ENCODE assay signal across 27 mouse cellular contexts in the genomic region with DNA sequence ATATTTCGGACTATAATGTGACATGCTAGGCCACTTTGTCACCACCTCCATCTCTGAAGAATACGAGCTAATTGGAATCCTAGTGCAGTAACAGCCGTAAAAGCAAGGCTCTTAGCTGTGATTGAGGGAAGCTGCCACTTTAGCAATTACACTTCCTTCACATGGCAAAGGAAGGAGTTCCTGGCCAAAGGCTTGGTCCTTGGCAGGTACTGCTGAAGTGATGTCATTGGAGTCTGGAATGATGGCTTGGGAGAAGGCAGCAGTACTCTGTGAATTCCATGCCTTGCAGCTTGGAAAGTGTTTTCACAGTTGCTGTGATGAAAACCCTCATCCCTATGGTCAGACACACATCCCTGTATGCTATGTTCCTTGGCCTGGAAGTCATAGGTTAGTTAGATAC. TPM values are rescaled to one million over a fixed set of nuclear protein-coding genes. Genes with fewer than 3 reads are reported as not detected.
DNase-seq lines count a peak whose midpoint lies in the region; ATAC-seq and TF ChIP-seq lines count a peak whose summit lies in the region.
"Had no signal": no experiment of that assay in that cellular context is flagged by ENCODE, and none has a peak within 500 bp of the region (broad histone marks: within the 10 kb centered on the region; RNA-seq: fewer than 3 reads in every experiment).

No protein-coding gene starts in this region.

- no peak overlapping the region for H3K4me3 ChIP-seq in forebrain, postnatal 0 days (ENCODE audit: low read depth, low read length)
- H3K4me3 ChIP-seq in forebrain, embryonic 15.5 days, result no peak overlapping the region
- H3K4me3 ChIP-seq: embryonic facial prominence, embryonic 15.5 days; heart, embryonic 13.5 days; hindbrain, embryonic 13.5 days; kidney, embryonic 15.5 days had no signal

- peaks cover 9% of the 10 kb centered on the region; the same call in 1 of the 2 replicates for H3K4me1 ChIP-seq in forebrain, postnatal 0 days (ENCODE audit: insufficient read depth)
- peaks cover 10% of the 10 kb centered on the region; the same call in 1 of the 2 replicates for H3K4me1 ChIP-seq in forebrain, embryonic 15.5 days
- H3K4me1 ChIP-seq: hindbrain, embryonic 13.5 days; kidney, embryonic 15.5 days had no signal

- TF ChIP-seq CTCF in forebrain, postnatal 0 days (IDR thresholded peaks at IDR 0.05; ENCODE audit: low read depth), result no peak
- no peak for TF ChIP-seq CTCF in brain, embryonic 14.5 days (IDR thresholded peaks at IDR 0.05; ENCODE audit: borderline replicate concordance, extremely low read depth, insufficient read depth, insufficient read length)

- no peaks in the 10 kb centered on the region for H3K27me3 ChIP-seq in forebrain, postnatal 0 days (ENCODE audit: insufficient read depth, low read length)
- no peaks in the 10 kb centered on the region for H3K27me3 ChIP-seq in forebrain, embryonic 15.5 days
- H3K27me3 ChIP-seq: heart, embryonic 13.5 days had no signal

- 53% methylated on average over 3 of the region's 3 CpGs for WGBS in forebrain, postnatal 0 days
- 52% methylated on average over 3 of the region's 3 CpGs for WGBS in forebrain, embryonic 15.5 days

- no peak for ATAC-seq in forebrain, postnatal 0 days
- ATAC-seq in forebrain, embryonic 15.5 days (replicated peaks), result no peak
- ATAC-seq: activated CD4-positive, CD25-positive, alpha-beta regulatory T cell, adult 4 months; CD4-positive, CD25-positive, alpha-beta regulatory T cell, adult 4 months; hindbrain, postnatal 0 days had no signal

- H3K36me3 ChIP-seq in forebrain, postnatal 0 days (ENCODE audit: insufficient read depth), result no peaks in the 10 kb centered on the region
- H3K36me3 ChIP-seq in forebrain, embryonic 15.5 days, result no peaks in the 10 kb centered on the region
- H3K36me3 ChIP-seq: embryonic facial prominence, embryonic 15.5 days; G1E; heart, embryonic 13.5 days; hindbrain, embryonic 13.5 days; kidney, embryonic 15.5 days had no signal

- H3K4me2 ChIP-seq in forebrain, postnatal 0 days (ENCODE audit: low read depth), result no peak overlapping the region
- no peak overlapping the region for H3K4me2 ChIP-seq in forebrain, embryonic 15.5 days (replicated peaks)
- H3K4me2 ChIP-seq: embryonic facial prominence, embryonic 15.5 days; heart, embryonic 13.5 days; hindbrain, embryonic 13.5 days; kidney, embryonic 15.5 days had no signal

- DNase-seq in forebrain, postnatal 0 days, result peak; percentile 32
- DNase-seq in heart, postnatal 10 days, result peak; percentile 11 to 34
- no peak for DNase-seq in heart, adult 18-20 months
- peak; percentile 49 for DNase-seq in NIH3T3 (ENCODE audit: low read depth)
- peak; percentile 57 for DNase-seq in brain, embryonic 14.5 days (ENCODE audit: low read depth)
- DNase-seq in adrenal gland, adult 8-10 months, result no peak
- DNase-seq: adrenal gland, adult 2 months; adrenal gland, postnatal 36 days; B cell, adult 2 months; cerebellum, adult 11-12 months; cerebellum, adult 9-10 months; embryo, embryonic 11 days; gastrocnemius, postnatal 14 days had no signal

- intact Hi-C loops in heart, postnatal 10 days (cut with DNase I), result no loop called here

- TF ChIP-seq POLR2A in brain, embryonic 14.5 days (IDR thresholded peaks at IDR 0.05; ENCODE audit: borderline replicate concordance, extremely low read depth, insufficient read depth, insufficient read length, poor library complexity, severe bottlenecking), result no peak

- H3K27ac ChIP-seq in forebrain, postnatal 0 days (ENCODE audit: low read depth, low read length), result no peak overlapping the region
- no peak overlapping the region for H3K27ac ChIP-seq in forebrain, embryonic 15.5 days (replicated peaks)
- H3K27ac ChIP-seq: embryonic facial prominence, embryonic 15.5 days; heart, embryonic 13.5 days; hindbrain, embryonic 13.5 days; hindbrain, postnatal 0 days; kidney, embryonic 15.5 days had no signal

- H3K9me3 ChIP-seq in forebrain, postnatal 0 days (ENCODE audit: low read length), result no peaks in the 10 kb centered on the region
- H3K9me3 ChIP-seq in forebrain, embryonic 15.5 days, result no peaks in the 10 kb centered on the region
- H3K9me3 ChIP-seq: embryonic facial prominence, embryonic 15.5 days; hindbrain, embryonic 13.5 days; kidney, embryonic 15.5 days had no signal

- no peak overlapping the region for H3K9ac ChIP-seq in forebrain, postnatal 0 days
- H3K9ac ChIP-seq in forebrain, embryonic 15.5 days (replicated peaks), result no peak overlapping the region
- H3K9ac ChIP-seq: embryonic facial prominence, embryonic 15.5 days; heart, embryonic 13.5 days; hindbrain, embryonic 13.5 days; kidney, embryonic 15.5 days had no signal

RNA-seq across cellular contexts. Expression of gene Irx6, which starts 24.3 kb away (rescaled TPM):
- 0.46 and 1.4 TPM in 2 replicates for total RNA-seq in forebrain, postnatal 0 days (2014; rRNA removed)
- polyA plus RNA-seq in forebrain, postnatal 0 days (2015; fragmentation: Nextera tagmentation; extraction: Ambion mirVana), result 0.11 and 0.68 TPM in 2 replicates
- 0.26 TPM in 1 of 2 replicates, not detected in the other for polyA plus RNA-seq in forebrain, embryonic 15.5 days (2015; fragmentation: Nextera tagmentation; extraction: Ambion mirVana)
- not detected for total RNA-seq in heart, postnatal 10 days (2021)
- total RNA-seq in heart, adult 18-20 months (2021), result not detected
- 2.5 and 3.4 TPM in 2 replicates for polyA plus RNA-seq in brain, embryonic 14.5 days (2012; rRNA removed)
- not detected for total RNA-seq in adrenal gland, adult 8-10 months (2022)
- total RNA-seq: adrenal gland, adult 2 months; adrenal gland, postnatal 36 days; common myeloid progenitor, adult 5-6 weeks; gastrocnemius, postnatal 14 days; hematopoietic stem cell, adult 5-6 weeks had no signal
- polyA plus RNA-seq: activated CD4-positive, CD25-positive, alpha-beta regulatory T cell, adult 4 months; adrenal gland, adult 2 months; CD4-positive, CD25-positive, alpha-beta regulatory T cell, adult 4 months; G1E; gonadal fat pad, adult 2 months; intestine, embryonic 14.5 days; kidney, adult 2 months had no signal

Comparison
In these comparisons a context has a peak if more than half of its experiments do, and no peak if none do; other contexts are left out.
1. DNase-seq: peak in forebrain, postnatal 0 days (single experiment), heart, postnatal 10 days (2 of 2), NIH3T3 (single experiment) and brain, embryonic 14.5 days (single experiment); none in heart, adult 18-20 months (0 of 2) and adrenal gland, adult 8-10 months (single experiment).